Mouse (Mus musculus) heart, adult 2 months (tissue): ENCODE measurements at regions not wholly inside any gene's neighbourhood (a gene's known extent, or its start where the extent isn't known, plus 50 kb on each side); places are given as distances from the start of the nearest gene placed in this dataset.

Source experiments
- CTCF ChIP-seq: fragments of 200-600 bp; IDR thresholded peaks from 2 replicates; pipeline ENCODE4 v1.8.1; 2022; ENCODE audit warnings: antibody characterized with exemption, mild to moderate bottlenecking, moderate library complexity
- POLR2A ChIP-seq: fragments of 200-500 bp; IDR thresholded peaks from 2 replicates; pipeline ENCODE4 v1.6.1; 2011; ENCODE audit warnings: mild to moderate bottlenecking, low read depth, low read length, control low read depth; ENCODE audit not compliant: insufficient read depth

- TF ChIP-seq CTCF (no peak), POLR2A (no peak)
These were observed 283.1 kb upstream of the Gm26657 start for GRCm38 (mm10) chr4:56456788-56457187.
